Mouse (Mus musculus) granulocyte monocyte progenitor cell, adult 5-6 weeks (primary cell): ENCODE measurements around the gene Sdc3. TPM values are rescaled to one million over a fixed set of nuclear protein-coding genes. Genes with fewer than 3 reads are reported as not detected.

Experiments
- ATAC-seq: replicated peaks from 2 replicates; pipeline ENCODE4 v1.8.0; 2016; ENCODE audit warnings: mild to moderate bottlenecking, moderate TSS enrichment, inconsistent platforms; ENCODE audit not compliant: poor library complexity, severe bottlenecking
- total RNA-seq, 2 experiments: library from RNA; stranded (forward) in 1 of 2; stranded (reverse) in 1 of 2; fragments of 200-712, 200-1000 nt in 1 of 2; fragments of >200 nt in 1 of 2; fragmentation: Nextera tagmentation in 1 of 2; gene quantifications; 2 replicates each; pipeline ENCODE4 v1.2.3; 2014 to 2017

The Sdc3 gene
- total RNA-seq, 2 experiments from 2014 or later, result 4.4 TPM; not detected in 1

DNA sequence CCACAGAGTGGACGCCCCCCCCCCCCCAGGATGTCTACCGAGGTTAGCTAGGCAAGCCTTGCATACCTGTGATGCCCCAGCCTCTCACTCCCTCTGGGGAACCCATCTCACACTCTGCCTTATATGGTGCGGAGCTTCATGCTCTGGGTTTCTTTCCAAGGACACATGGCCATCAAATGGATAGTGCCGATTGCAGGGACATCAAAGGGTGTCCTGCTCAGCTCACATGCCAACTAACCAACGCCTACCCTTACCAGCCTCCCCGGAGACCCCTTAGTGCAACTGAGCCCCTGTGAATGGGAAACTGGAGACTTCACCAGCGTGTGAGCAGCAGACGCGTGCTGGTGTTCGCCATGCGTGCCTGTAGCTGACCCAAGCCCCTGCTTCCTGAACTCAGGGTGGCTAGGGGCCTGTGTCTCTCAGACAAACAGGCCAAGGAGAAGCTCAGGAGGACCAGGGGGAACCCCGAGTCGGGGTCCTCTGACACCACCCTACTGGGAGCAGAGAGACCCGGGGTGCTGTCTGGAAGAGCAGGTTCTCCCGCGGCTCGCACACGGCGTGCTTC is 444 bp upstream of the Sdc3 start:
- no peak for ATAC-seq

DNA sequence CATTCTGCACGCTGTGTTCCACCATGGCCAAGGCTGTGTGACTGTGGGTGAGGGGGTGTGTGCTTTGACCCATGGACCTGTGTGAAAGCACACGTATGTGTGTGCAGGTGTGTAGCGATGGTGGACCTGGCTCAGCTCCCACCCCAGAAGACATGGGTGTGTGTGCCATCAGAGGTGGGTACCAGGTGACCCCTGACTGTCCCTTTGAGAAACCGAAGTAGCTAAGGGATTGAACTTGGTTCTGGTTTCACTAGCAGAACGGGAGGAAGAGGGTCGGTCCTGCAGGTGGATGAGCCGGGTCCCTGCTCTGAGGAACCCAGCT is 804 bp downstream of the Sdc3 start:
- ATAC-seq, result no peak

DNA sequence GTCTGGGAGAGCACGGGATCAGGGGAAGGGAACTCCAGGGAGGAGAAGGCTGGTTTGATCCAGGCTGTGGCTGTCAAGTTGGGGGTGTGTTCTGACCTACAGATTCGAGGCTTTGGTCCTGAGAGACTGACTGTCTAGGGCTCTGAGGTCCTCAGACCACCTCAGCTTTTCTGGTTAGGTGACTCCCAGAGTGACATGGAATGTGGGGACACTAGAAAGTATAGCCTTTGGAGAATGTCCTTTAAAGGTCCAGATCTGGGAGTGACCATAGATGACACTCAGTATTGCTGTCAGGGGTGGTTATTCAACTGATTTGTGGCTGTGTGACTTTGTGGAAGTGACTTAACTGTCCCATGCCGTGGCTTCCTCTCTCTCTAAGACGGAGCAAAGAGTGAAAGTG is 2.4 kb downstream of the Sdc3 start:
- ATAC-seq, result 0 out of 2 replicates have a peak, but pooled peaks have one; percentile 14

DNA sequence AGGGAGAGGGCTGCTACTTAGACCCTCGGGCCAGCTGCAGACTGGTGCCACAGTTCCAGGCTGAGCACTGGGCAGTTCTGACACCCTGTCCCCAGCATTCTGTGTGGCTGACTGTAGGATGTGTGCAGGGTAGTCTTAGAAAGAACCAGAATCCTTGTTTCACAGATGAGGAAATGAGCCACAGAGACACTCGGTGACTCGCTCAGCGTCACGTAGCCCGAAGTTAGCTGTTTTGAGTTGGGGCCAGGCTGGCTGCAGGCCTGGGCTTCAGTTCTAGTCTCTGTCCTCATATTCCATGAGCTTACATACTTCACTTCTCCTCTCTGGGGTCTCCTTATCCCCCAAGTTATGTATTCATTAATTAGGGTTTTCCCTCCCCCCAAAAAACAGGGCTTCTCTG is 3.6 kb downstream of the Sdc3 start:
- no peak for ATAC-seq

DNA sequence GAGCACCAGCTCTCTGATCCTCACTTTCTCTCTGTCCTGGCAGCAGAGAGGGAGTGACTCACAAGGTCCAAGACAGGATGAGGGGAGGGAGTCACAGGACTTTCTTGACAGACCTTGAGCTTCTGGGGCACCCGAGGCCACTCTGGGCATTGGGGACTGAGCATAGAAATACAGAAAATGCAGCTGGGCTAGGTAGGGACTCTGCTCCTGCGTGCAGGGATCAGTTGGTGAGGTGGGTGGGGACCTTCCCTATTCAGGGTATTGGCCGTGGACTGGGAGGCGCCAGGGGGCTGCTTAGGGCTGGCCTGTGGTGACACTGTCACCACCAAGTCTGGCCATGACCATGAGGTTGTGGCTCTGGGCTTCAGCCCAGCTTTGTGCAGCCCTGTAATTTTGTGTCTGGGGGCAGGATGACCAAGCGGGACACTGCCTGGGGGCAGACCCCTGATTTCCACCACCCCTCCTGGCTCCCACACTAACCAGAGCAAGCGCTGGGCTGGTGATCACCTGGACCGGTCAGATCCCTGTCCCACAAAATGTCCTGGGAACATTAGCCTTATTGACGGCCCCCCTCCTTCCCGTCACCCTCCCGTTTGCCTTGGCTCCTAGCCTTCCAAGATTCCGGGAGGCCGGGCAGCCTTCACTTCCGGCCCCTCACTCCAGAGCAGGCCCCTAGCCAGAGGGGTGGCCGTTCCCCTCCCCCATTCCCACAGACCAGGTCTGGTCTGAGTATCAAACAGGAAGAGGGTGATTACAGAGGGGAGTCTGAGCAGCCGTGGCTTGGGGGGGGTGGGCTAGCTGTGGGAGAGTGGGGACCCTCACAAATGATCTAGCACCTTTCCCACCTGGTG is 5.1 kb downstream of the Sdc3 start:
- no peak for ATAC-seq

DNA sequence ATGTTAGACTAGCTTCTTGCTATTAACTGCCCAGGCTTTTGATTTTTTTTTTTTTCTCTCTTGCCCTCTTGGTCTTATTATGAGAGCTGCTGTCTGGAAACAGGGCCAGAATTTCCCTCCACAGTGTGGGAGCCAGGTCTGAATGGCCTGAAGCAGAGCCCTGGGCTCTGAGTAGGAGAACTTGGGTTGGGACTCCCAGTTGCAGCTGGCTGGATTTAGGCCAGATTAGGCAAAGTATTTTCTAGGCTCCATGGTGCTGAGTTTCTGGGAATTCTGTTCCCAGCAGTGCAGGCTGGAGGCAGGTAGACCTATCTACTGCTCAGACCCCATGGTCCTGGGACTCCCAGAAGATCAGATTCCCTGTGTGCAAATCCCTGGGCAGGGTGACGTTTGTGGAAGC is 6.1 kb downstream of the Sdc3 start:
- no peak for ATAC-seq

DNA sequence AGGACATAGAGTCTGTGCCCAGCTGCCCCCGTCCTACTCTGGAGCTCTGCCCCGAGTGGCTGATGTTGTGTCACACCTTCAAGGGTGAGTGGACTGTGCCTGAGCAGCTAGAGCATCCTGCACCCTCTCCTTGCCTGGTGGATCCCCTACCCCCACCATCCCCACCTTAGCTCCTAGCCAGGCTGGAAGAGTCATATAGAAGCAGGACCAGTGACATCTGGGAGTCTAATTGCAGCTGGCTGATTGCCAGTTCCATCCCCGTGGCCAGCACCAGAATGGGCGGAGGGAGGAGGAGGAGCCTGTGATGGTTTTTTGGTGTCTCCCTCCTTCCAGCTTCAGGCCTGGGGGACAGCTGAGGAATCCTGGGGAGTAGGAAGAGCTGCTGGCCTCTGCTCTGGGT is 6.8 kb downstream of the Sdc3 start:
- ATAC-seq, result no peak

DNA sequence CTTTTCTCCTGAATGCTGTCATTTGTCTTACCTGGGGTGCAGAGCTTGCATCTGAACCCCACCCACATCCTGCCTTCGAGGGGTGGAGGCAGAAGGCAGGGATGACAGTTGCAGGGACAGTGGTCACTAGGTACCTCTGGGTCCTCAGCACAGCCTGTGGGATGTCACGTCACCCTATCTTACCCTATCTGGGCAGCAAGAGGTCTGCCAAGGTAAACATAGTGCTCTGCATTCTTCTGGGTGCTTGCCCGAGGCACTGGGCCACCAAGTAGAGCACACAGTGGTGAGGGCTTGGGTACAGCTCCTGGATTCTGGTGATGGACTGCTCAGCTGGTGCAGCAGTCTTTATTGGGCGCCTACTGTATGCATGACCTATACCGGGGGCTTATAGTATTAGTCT is 7.2 kb downstream of the Sdc3 start:
- no peak for ATAC-seq

DNA sequence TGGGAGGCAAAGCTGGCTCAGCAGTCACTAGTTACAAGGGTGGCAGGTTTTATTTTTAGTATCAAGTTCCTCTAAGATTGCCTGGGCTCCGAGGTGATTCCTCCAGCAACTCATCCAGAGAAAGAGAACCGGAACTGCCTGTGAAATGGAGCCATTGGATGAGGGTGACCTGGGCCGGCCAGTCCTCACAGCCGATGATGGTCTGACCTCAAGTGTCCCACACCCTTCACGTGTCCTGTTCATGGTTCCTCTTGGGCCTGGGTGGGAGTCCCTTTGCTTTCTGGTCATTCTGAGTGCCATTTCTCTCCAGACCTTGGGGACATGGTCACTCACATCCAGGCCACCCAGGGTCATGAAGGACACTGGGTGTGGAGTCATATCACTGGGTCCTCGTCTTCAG is 7.8 kb downstream of the Sdc3 start:
- ATAC-seq, result no peak

DNA sequence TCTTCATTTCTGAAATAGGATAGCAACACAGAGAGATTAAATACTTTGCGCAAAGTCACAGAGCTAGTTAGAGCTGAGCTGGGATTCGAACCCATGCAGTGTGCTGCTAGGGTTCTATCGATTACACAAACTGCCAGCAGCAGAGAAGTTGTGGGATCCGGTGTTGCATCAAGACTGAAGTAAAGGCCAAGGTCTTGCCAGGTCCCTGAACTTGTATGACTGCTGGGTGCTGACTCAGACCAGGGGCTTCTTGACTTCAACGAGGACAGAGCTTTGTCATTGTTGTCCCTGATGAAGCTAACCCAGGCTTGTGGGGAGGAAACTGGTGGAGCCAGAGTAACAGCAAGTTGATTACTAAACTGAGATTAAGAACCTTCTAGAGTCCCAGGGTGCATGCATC is 8.9 kb downstream of the Sdc3 start:
- ATAC-seq, result peak; percentile 18; the same call in 1 of the 2 replicates

DNA sequence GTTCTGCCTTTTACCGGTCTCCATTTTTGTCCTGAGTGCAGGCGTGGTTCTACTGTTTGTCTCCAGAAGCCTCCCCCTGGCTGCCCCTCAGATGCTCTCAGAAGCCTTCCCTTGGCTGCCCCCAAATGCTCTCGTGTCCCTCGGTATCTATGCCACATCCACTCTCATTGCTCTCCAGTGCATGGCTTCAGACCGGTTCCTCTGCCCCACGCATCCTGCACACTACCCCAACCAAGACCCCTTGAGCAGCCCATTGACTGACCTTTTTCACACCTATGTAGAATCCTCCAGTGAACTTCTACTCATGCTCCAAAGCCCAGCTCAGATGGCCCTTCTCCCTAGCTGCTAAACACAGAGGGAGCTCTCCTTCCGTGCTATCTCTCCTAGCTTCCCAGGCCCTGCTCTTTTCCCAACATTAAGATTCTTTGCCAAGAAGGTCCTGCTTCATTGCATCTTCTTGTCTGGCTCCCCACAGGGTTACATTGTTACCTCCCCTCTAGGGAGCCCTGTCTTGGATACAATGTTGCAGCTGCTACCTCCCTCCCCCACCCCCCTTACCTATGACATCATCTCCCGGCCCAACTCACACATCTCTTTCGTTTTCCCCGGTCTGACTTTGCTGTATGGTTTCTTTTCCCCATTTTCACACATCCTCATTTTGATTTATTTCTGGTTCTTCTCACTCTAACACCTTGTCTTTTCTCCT is 9.4 kb downstream of the Sdc3 start:
- peak; percentile 83 for ATAC-seq

DNA sequence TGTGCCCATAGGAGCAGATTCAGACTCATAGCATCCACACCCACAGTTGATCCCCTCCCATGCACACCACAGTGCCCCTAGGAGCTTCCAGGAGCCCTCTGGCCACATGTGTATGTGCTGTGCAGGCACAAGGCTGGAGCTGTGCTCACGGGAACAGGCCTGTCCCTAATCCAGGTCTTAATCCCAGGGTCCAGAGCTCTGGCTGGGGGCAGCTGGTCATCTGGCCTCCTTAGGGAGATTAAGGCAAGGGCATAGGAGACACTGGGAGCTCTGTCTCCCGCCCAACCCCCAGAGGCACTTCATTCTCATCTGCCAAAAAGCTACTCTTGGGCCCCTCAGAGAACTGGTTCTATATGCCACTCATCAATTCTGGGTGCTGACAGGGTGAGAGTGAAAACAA is 11.3 kb downstream of the Sdc3 start:
- ATAC-seq, result no peak

DNA sequence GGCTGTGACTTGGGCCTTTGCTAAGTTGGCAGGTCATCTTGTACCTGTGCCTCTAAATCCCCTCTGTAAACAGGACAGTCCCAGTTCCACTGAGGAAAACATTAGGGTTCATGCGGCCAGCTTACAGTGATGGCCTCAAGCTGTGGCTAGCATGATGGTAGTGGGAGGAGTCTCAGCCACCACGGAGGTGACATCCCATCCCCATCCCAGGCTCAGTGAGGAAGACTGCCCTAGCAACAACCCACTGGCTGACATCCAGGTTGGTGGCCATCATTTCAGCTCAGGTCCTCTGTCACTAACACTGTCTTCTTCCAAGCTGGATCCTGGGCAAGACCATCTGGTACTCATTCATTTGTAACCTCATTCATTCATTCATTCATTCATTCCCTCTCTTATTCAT is 12.0 kb downstream of the Sdc3 start:
- ATAC-seq, result no peak

DNA sequence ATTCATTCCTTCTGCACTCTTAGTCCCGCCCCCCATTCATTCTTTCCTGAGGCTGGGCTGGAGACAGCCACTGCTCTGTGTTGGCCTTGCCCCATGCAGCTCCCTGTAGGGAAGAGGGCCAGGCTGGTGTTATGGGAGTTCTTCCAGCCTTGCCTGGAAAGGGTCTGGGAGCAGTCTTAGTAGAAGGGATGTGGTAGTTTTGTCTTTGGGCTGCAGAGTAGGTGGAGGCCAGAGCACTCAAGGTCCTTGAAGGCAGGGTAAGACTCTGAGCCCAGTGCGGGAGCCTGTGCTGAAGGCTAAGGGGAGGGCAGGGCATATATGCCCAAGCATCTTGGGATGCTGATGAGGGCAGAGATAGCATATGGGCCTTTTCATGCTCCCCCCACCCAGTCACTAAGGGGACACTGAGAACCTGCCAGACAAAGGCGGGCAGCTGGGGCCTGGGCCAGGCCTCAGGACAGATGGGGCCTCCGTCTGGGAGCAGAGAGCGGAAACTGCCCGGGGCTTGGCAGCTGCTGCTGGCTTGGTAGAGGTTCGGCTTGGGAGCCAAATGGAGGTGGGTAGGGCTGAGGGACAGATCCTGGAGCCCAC is 12.5 kb downstream of the Sdc3 start:
- ATAC-seq, result no peak

DNA sequence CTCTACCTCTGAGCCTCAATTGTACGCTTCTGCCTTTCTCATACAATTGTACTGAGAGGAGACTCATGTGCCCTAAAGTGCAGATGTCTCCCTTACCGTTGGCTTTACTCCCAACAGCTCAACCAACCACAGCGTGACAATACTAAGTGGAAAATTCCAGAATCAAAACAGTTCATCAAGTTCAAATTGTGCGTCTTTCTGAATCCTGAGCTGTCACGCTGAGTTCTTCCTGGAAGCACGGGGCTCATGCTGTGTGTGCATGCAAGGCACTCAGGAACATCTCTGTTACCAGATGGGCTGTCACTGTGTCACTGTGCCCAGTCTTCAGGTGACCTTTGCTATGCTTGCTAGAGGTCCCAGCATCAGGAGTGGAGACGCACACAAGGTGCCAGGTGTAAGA is 13.4 kb downstream of the Sdc3 start:
- ATAC-seq, result no peak

DNA sequence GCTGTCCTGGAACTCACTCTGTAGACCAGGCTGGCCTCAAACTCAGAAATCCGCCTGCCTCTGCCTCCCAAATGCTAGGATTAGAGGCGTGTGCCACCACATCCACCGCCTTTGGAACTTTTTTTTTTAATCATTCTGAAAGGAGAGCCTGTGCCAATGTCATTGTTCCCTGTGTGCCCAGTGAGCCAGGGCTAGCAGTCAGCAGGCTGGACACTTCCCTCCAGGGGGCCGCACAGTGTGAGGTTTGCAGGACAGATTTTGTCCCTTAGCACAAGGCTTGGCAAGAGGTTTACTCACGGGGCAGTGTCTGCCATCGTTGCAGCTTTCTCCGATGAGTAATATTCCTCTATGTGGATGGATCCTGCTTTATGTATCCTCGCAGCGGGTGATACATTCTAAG is 14.4 kb downstream of the Sdc3 start:
- no peak for ATAC-seq

DNA sequence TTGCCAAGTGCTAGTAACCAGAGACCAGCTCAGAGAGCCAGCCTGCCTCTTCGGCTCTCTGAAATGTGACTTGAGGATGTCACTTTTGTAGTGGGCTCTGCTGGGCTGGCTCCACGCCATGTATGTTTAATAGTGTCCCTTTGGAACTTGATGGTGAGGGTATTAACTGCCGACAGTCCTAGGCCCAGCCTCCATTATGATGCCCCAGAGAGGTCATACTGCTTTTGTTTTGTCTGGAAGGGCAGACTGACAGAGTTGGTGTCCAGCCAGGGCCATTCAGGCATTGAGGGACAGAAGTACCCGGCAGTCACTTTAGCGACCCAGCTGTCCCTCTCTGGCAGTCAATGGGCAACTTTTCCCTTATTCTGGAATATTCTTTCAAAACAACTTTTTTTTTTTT is 17.4 kb downstream of the Sdc3 start:
- ATAC-seq, result no peak

DNA sequence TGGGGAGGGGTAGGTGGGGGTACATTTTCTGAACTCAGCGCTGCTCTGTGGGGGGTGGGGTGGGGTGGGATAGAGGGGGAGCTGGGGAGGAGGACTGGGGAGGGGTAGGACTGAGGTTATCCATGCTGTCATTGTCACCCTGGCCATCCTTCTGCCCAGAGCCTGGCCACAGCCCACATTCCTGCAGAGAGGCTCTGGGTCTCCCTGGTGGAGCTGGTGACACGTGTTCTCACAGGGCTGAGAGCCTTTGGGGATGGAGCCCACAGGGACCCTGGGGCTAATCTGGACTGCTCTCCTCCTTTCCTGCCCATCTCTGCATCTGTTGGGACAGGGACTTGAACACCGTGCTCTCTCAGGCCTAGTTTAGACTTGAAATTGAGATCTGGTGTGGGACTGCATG is 18.5 kb downstream of the Sdc3 start:
- no peak for ATAC-seq

DNA sequence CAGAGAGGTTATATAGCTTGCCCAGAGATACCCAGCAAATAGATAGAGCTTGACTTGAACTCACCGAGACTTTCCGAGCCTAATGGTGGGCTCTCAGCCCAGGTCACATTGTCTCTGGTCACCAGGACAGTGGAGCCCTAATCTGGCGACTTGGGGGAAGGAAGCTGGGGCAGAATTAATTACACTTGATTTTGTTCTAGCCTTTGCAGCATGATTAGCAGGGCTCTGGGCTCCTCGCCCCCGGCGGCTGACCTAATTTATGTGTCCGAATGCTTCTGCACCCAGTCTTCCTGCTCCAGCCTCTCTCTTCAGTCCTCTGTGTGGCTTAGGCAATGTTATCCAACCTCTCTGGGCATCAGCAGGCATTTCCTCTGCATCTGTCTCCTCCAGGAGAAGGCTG is 19.0 kb downstream of the Sdc3 start:
- no peak for ATAC-seq

DNA sequence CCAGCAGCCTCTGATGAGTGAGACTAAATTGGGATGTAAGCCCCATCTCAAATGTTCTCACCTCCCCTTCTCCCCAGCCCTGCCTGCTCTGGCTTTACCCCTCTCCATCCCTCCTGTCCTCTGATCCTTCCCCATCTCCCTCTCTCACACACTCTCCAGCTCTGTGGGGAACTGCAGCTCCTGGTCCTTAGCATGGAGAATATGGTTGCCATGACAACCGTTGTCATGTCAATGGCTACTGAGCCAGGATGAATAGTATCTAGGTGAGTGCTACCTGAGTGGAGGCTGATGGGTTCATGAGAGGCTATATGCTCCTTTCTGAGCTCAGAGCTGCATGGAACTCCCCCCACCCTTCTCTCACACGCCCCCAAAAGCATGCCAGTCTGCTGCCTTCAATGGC is 21.6 kb downstream of the Sdc3 start:
- ATAC-seq, result no peak

DNA sequence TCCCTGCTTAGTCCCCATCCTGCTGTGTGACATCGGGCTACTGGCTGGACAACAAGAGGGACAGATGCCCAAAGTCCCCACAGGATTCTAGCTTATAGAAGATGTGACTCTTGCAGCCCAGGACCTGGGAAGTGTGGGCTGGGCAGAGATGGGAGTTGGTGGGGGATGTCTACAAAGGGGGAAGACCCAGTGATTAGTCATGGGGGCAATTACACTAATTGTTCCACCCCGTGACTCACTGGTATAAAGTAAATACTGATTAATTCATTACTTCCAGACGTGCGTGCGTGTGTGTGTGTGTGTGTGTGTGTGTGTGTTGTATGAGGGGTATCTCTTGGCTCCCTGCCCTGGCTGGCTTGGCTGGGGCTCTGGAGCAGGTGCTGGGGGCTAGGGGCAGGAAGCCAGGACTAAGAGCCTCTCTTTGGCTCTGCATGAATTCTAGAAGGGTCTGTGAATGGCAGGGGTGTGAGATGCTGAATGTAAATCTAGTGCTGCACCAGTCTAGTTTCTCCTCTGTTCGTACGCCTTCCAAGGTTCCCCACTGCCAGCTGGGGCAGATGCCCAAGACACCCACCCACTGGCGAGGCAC is 22.5 kb downstream of the Sdc3 start:
- no peak for ATAC-seq
